Mouse (Mus musculus) heart, embryonic 15.5 days (tissue): ENCODE data around the gene Dnm1. TPM values are rescaled to one million over a fixed set of nuclear protein-coding genes. Genes with fewer than 3 reads are reported as not detected.
"Not testable (repeated sequence)": the region's sequence is repeated elsewhere in the genome, so short reads cannot be mapped to it uniquely, and the experiment has no call there.

Source experiments
- ATAC-seq: fragments of 200-750 bp; cut with Nextera tagmentation; replicated peaks from 2 replicates; pipeline ENCODE4 v1.8.0; 2017; ENCODE audit warnings: low read depth, moderate TSS enrichment; ENCODE audit not compliant: insufficient number of reproducible peaks, insufficient read depth, low FRiP score
- H3K27ac ChIP-seq: fragments of 300-500 bp; sonication (generic); 2 replicates; pipeline ENCODE4 v1.5.1; 2015; ENCODE audit warnings: mild to moderate bottlenecking, inconsistent platforms
- H3K27me3 ChIP-seq: fragments of 300-500 bp; sonication (generic); 2 replicates; pipeline ENCODE4 v1.6.1; 2015; ENCODE audit warnings: inconsistent platforms
- H3K36me3 ChIP-seq: fragments of 300-500 bp; sonication (generic); 2 replicates; pipeline ENCODE4 v1.6.1; 2015; ENCODE audit warnings: mild to moderate bottlenecking, inconsistent platforms
- H3K4me1 ChIP-seq: fragments of 300-500 bp; sonication (generic); replicated peaks from 2 replicates; pipeline ENCODE4 v1.6.1; 2015; ENCODE audit warnings: inconsistent platforms
- H3K4me2 ChIP-seq: fragments of 300-500 bp; sonication (generic); 2 replicates; pipeline ENCODE4 v1.6.1; 2015; ENCODE audit warnings: inconsistent platforms, mild to moderate bottlenecking, moderate library complexity
- H3K4me3 ChIP-seq: fragments of 300-500 bp; sonication (generic); 2 replicates; pipeline ENCODE4 v1.5.1; 2015; ENCODE audit warnings: mild to moderate bottlenecking, inconsistent platforms
- H3K9ac ChIP-seq: fragments of 300-500 bp; sonication (generic); 2 replicates; pipeline ENCODE4 v1.6.1; 2015; ENCODE audit warnings: mild to moderate bottlenecking, inconsistent platforms
- H3K9me3 ChIP-seq: fragments of 300-500 bp; sonication (generic); replicated peaks from 2 replicates; pipeline ENCODE4 v1.6.1; 2016; ENCODE audit warnings: inconsistent platforms
- WGBS: fragments of 180-500 bp; shearing (Covaris S2); methylation state at CpG from one replicate; pipeline ENCODE4 v1.1.7; 2015; ENCODE audit warnings: mixed read lengths; 5-methylcytosine and 5-hydroxymethylcytosine counted together
- polyA plus RNA-seq: library from polyadenylated mRNA; unstranded; fragments of >200 nt; fragmentation: Nextera tagmentation; extraction: Ambion mirVana; gene quantifications from 2 replicates; pipeline ENCODE4 v1.2.1, GENCODE M21; 2015

Dnm1 gene
- polyA plus RNA-seq, 1 experiment from 2014 or later = 1.9 TPM

DNA sequence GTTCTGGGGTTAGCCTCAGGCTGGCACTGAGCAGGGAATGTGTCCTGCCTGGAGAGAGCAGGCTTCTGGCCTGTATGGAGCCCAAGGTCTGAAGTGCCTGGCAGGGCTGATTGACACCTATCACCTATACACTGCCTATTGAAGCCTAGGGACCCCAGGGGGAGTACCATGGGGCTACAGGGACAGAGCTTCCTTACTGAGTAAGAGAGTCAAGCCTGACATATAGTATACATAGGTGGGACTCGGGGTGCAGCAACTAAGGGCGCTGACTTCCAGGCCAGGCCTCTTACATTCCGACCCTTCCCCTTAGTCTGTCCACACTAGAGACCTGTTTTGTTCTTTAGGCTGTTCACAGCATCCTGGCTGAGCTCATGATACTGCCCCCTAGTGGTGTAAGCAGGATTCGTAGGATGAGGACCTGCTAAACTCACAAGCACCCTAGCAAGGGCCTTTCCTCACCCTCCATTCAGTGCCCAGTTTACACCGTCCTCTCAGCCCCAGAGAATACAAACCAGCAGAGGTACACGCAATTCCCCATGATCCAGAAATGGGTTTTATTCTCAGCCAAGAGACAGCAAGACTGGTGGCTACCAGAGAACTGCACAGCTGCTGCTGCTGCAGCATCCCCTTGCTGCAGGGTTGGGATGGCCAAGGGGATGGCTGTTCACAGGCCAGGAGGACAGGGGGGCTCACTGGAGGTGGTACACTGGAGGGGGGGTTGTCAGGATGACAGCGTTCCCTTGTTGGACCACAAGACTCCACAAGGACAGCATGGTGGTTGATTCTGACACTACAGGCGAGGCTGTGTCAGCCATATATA is 45.0 kb downstream of the Dnm1 start:
- no peak overlapping the region for H3K27ac ChIP-seq
- H3K9ac ChIP-seq = no peak overlapping the region
- H3K4me3 ChIP-seq = no peak overlapping the region
- ATAC-seq = no peak
- peaks cover 51% of the 10 kb centered on the region for H3K36me3 ChIP-seq
- H3K9me3 ChIP-seq = no peaks in the 10 kb centered on the region
- WGBS = 52% methylated on average over 8 of the region's 8 CpGs
- peaks cover 11% of the 10 kb centered on the region for H3K27me3 ChIP-seq
- H3K4me1 ChIP-seq = peaks cover 26% of the 10 kb centered on the region
- no peak overlapping the region for H3K4me2 ChIP-seq

GRCm38 (mm10) chr2:32307247-32307798 is 45.8 kb downstream of the Dnm1 start:
- Histone ChIP-seq H3K4me2 (no peak overlapping the region), H3K27ac (no peak overlapping the region), H3K36me3 (peaks cover 60% of the 10 kb centered on the region), H3K9ac (no peak overlapping the region), H3K27me3 (peaks cover 3% of the 10 kb centered on the region), H3K4me1 (peaks cover 20% of the 10 kb centered on the region), H3K9me3 (no peaks in the 10 kb centered on the region), H3K4me3 (no peak overlapping the region)
- no peak for ATAC-seq
- 76% methylated on average over 6 of the region's 6 CpGs for WGBS

GRCm38 (mm10) chr2:32306176-32306575 is 47.0 kb downstream of the Dnm1 start:
- Histone ChIP-seq H3K27me3 (no peaks in the 10 kb centered on the region), H3K36me3 (peaks cover 71% of the 10 kb centered on the region), H3K4me1 (peaks cover 9% of the 10 kb centered on the region), H3K9ac (no peak overlapping the region), H3K9me3 (no peaks in the 10 kb centered on the region), H3K4me2 (no peak overlapping the region), H3K4me3 (no peak overlapping the region), H3K27ac (no peak overlapping the region)
- no peak for ATAC-seq
- 85% methylated on average over 9 of the region's 9 CpGs for WGBS

GRCm38 (mm10) chr2:32305668-32306067 is 47.5 kb downstream of the Dnm1 start:
- H3K4me1 ChIP-seq = peaks cover 5% of the 10 kb centered on the region; the same call in 1 of the 2 replicates
- peaks cover 76% of the 10 kb centered on the region for H3K36me3 ChIP-seq
- ATAC-seq = no peak
- H3K27me3 ChIP-seq = no peaks in the 10 kb centered on the region
- H3K4me3 ChIP-seq = no peak overlapping the region
- H3K9me3 ChIP-seq = no peaks in the 10 kb centered on the region
- WGBS = 87% methylated on average over 5 of the region's 5 CpGs
- no peak overlapping the region for H3K4me2 ChIP-seq
- no peak overlapping the region for H3K9ac ChIP-seq
- no peak overlapping the region for H3K27ac ChIP-seq

DNA sequence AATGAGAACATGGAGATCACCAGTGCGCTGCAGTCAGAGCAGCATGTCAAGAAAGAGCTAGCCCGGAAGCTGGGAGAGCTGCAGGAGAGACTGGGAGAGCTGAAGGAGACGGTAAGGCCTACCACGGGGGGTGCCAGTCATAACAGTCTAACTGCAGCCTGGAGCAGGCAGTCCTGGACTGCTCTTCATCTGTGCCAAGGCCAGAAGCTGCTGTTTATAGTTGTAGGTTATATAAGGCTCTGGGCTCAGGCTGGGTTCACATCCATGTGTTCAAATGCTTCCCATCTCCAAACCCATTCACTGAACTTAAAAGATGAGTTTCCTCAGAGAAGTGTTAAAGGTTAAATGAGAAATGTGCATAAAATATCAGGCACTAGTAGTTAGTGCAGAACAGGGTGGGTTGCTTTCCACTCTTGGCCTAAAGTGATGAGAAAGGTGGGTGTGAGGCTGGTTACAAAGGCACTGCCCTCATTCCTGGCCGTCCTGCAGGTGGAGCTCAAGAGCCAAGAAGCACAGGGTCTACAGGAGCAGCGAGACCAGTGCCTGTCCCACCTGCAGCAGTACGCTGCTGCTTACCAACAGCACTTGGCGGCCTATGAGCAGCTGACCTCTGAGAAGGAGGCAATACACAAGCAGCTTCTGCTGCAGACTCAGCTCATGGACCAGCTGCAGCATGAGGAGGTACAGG is 48.8 kb downstream of the Dnm1 start:
- Histone ChIP-seq H3K4me1 (no peaks in the 10 kb centered on the region), H3K27ac (no peak overlapping the region), H3K9me3 (no peaks in the 10 kb centered on the region), H3K27me3 (no peaks in the 10 kb centered on the region), H3K9ac (no peak overlapping the region), H3K4me2 (no peak overlapping the region), H3K36me3 (peaks cover 90% of the 10 kb centered on the region), H3K4me3 (no peak overlapping the region)
- ATAC-seq = no peak
- WGBS = 60% methylated on average over 8 of the region's 8 CpGs

- Histone ChIP-seq H3K9me3 (no peaks in the 10 kb centered on the region), H3K27me3 (no peaks in the 10 kb centered on the region), H3K4me1 (no peaks in the 10 kb centered on the region), H3K9ac (no peak overlapping the region), H3K4me3 (no peak overlapping the region), H3K4me2 (no peak overlapping the region), H3K36me3 (peaks cover 96% of the 10 kb centered on the region), H3K27ac (no peak overlapping the region)
- ATAC-seq = no peak
- 91% methylated on average over 10 of the region's 10 CpGs for WGBS
Observed at GRCm38 (mm10) chr2:32302952-32303351, 50.2 kb downstream of the Dnm1 start.

DNA sequence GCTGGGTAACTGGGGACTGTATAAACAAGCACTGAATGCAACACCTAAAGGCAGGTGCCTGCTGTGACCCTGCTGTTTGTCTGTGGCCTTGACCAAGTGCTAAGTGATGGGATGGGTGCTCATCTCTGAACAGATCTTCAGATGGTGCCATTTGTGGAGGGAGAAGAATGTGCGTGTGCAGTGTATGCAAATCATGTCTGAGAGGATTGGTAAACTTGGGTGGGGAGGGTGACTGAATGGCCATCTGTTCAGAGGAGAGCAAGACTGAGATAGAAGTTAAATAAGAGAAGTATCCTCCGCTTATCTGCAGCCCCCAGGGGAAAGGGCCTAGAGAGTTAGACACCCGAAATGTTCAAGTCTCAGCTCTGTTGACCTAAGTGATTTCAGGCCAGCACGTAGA is 53.7 kb downstream of the Dnm1 start:
- peaks cover 82% of the 10 kb centered on the region for H3K36me3 ChIP-seq

DNA sequence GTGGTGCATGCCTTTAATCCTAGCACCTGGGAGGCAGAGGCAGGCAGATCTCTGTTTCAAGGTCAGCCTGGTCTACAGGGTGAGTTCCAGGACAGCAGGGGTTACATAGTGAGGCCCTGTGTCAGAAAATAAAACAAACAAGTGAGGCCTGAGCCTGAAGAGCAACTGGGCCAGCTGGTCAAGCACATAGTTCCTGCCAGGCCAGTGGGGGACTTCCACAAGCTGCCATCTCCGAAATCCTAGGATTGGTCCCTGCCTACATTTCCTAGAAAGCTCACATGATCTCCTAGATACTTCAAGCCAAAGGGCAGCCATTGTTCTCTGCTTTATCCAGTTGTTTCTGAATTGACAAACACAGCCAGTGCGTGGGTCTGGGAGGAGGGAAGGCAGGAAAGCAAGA is 57.3 kb downstream of the Dnm1 start:
- peaks cover 49% of the 10 kb centered on the region for H3K36me3 ChIP-seq

More for the DNA sequence above, 53.7 kb downstream of the Dnm1 start:
- no peaks in the 10 kb centered on the region for H3K27me3 ChIP-seq
- no peak overlapping the region for H3K4me2 ChIP-seq
- H3K4me3 ChIP-seq = no peak overlapping the region
- no peaks in the 10 kb centered on the region for H3K9me3 ChIP-seq
- 89% methylated on average over 4 of the region's 4 CpGs for WGBS
- ATAC-seq = no peak
- H3K9ac ChIP-seq = no peak overlapping the region
- peaks cover 7% of the 10 kb centered on the region for H3K4me1 ChIP-seq
- no peak overlapping the region for H3K27ac ChIP-seq

GRCm38 (mm10) chr2:32295285-32295684 is 57.9 kb downstream of the Dnm1 start:
- WGBS = 84% methylated on average over 3 of the region's 3 CpGs
- no peaks in the 10 kb centered on the region for H3K27me3 ChIP-seq
- no peak for ATAC-seq
- no peak overlapping the region for H3K9ac ChIP-seq
- peaks cover 21% of the 10 kb centered on the region for H3K4me1 ChIP-seq
- no peak overlapping the region for H3K4me2 ChIP-seq
- H3K4me3 ChIP-seq = no peak overlapping the region
- H3K36me3 ChIP-seq = peaks cover 44% of the 10 kb centered on the region
- H3K27ac ChIP-seq = no peak overlapping the region
- no peaks in the 10 kb centered on the region for H3K9me3 ChIP-seq

More for the DNA sequence above, 57.3 kb downstream of the Dnm1 start:
- WGBS = 81% methylated on average over 2 of the region's 2 CpGs
- peaks cover 19% of the 10 kb centered on the region for H3K4me1 ChIP-seq
- ATAC-seq, H3K4me3 ChIP-seq, H3K27ac ChIP-seq, H3K27me3 ChIP-seq, H3K4me2 ChIP-seq, H3K9me3 ChIP-seq, H3K9ac ChIP-seq: not testable (repeated sequence)

- no peak overlapping the region for H3K4me2 ChIP-seq
- ATAC-seq = peak; percentile 61; the same call in 1 of the 2 replicates
- peak overlapping the region; percentile 56 for H3K27ac ChIP-seq
- 58% methylated on average over 8 of the region's 8 CpGs for WGBS
- H3K27me3 ChIP-seq = no peaks in the 10 kb centered on the region
- H3K9me3 ChIP-seq = no peaks in the 10 kb centered on the region
- H3K4me1 ChIP-seq = peaks cover 28% of the 10 kb centered on the region
- no peak overlapping the region for H3K4me3 ChIP-seq
- H3K36me3 ChIP-seq = peaks cover 34% of the 10 kb centered on the region
- no peak overlapping the region; the same call in 1 of the 2 replicates for H3K9ac ChIP-seq
Observed at GRCm38 (mm10) chr2:32294348-32294747, 58.8 kb downstream of the Dnm1 start.

- Histone ChIP-seq H3K4me2 (peak overlapping the region; percentile 85), H3K27me3 (no peaks in the 10 kb centered on the region), H3K9me3 (no peaks in the 10 kb centered on the region), H3K4me3 (peak overlapping the region; percentile 95), H3K4me1 (peaks cover 41% of the 10 kb centered on the region), H3K9ac (no peak overlapping the region), H3K27ac (no peak overlapping the region), H3K36me3 (peaks cover 17% of the 10 kb centered on the region)
- ATAC-seq = no peak
Observed at GRCm38 (mm10) chr2:32289578-32289977, 63.6 kb downstream of the Dnm1 start.
